Mouse (Mus musculus) layer of hippocampus, adult 9-11 months (tissue): Measurements from ENCODE around the gene Sost.

Experiments used
- DNase-seq: peaks from one replicate; pipeline ENCODE4 v3.0.0; 2022

The Sost gene

DNA sequence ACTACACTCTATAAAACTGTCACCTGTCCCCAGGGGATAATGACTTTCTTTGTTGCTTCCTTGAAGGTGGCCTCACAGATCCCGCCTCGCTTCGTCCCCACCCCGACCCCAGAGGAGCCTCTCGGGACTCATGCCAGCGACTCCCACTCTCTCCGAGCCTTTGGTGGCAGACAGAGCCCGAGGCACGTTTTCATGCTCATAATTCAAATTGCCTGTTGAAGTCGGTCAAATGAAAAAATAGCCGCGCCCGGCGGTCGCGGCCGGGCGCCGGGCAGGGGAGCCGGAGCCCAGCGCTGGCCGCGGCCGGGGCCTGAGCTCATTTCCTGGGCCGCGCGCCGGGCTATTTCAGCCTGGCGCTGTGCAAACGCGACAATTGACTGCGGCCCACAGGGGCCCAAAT lies 29.7 kb downstream of the Sost start:
- DNase-seq: no peak

GRCm38 (mm10) chr11:101936421-101936820 lies 30.4 kb downstream of the Sost start:
- DNase-seq: no peak

GRCm38 (mm10) chr11:101935743-101936142 lies 31.1 kb downstream of the Sost start:
- DNase-seq: no peak

GRCm38 (mm10) chr11:101931978-101932377 lies 34.8 kb downstream of the Sost start:
- DNase-seq: no peak

DNA sequence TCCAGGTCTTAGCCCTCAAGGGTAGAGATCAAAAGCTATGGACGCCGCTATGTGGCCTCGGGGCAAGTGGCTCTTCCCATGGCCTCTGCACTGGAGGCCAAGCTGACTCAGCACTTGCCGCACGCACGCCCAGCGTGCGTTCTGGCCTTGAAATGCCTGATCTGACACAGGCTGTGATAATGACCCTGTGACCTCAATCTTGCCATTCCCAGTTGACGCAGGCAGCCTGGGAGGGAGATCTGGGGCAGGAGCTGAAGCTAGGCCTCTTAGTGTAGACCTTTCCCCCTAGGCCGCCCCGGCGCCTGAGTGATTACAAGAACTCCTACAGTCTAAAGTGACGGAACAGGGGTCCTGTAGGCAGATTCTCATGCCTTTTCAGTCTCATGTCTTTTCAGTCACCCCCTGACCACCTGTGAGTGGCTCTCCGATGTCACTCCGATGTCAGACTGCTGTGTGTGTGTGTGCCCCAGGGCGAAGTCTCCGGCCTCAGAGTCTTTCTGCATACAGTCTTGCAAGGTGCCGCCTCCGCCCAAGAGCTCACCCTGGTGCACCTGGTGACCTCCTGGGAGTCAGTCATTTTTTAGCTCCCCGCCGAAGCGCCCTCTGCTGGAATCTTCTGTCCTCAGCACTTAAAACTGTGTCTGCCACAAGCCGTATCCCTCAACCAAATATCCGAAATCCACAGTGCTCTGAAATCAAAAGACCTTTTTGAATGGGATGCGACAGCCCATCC lies 38.6 kb downstream of the Sost start:
- DNase-seq: no peak

GRCm38 (mm10) chr11:101926951-101927589 lies 39.7 kb downstream of the Sost start:
- no peak for DNase-seq

DNA sequence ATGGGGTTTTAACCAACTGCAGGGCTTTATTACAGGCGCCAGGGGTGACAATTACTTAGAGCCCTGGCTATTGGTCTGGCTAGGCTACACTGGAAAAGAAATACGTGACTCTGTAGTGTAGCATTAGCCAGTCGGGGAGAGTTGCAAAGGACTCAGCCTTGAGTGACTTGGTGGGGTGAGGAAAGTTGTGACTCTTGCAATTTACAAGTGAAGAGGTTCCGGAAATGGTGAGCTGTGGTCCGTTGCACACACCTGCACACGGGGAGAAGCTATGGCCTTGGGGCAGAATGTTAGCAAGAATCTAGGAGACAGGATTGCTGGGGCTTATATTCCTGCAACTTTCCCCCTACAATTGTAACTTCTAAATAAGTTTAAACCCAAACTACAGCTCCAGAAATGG lies 41.2 kb downstream of the Sost start:
- DNase-seq: no peak

DNA sequence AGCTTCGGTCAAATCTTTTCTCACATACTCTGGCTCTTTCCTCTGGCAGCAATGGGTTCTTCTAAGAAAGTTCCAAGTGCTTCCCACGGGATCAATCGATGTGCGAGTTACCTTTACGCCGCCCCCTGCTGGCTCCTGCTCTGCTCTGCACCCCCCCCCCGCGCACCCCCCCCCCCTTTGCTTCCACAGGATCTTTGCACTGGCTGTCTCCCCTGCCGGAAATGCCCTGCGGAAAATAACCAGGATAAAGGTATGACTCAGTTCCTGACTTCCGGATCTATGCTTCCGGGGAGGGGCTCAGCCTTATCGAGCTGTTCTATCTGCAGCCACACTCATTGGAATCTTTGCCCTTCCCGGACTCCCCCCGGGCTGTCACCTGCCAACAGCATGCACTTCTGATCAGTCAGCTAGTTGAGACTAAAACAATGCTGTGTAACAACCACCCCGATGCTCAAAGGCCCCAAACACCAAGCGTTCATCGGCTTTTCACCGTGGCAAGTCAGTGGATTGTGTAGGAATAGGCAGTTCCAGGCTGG lies 42.3 kb downstream of the Sost start:
- DNase-seq: no peak

DNA sequence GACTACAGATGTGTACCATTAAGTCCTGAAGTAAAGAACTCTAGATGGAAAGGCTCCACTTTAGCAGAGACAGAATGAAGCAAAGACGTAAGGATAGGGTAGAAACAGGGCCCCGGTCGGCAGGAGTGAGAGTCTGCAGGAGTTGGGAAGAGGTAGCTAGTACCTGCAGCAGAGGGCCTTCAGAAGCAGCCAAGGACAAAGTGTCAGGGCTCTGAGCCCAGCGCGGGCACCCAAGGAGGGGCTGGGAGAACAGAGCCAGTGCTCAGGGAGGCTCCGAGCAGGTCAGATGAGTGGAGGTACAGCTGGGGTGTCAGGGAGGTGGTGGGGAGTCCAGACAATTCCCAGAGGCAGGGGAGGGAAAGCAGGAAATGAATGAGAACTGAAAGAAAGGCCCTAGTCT lies 42.8 kb downstream of the Sost start:
- DNase-seq: no peak

- no peak for DNase-seq
These were observed 45.4 kb downstream of the Sost start for GRCm38 (mm10) chr11:101921361-101921952.

- DNase-seq: peak; percentile 55
These were observed 47.2 kb downstream of the Sost start for GRCm38 (mm10) chr11:101919660-101920059.

DNA sequence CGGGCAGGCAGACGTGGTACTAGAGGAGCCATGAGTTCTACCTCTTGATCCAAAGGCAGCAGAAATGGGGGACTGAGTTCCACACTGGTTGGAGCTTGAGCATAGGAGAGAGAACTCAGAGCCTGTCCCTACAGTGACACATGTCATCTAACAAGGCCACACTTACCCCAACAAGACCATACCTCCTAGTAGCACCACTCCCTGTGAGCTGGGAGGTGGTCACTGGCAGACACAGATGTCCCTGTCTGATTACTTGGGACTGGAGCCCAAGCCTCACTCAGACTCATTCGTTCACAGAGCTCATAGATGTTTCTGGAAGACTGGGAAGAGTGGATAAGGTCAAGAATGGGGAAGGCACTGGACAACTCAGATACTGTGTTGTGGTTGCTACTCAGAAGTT lies 48.2 kb downstream of the Sost start:
- DNase-seq: no peak

- DNase-seq: no peak
These were observed 50.0 kb downstream of the Sost start for GRCm38 (mm10) chr11:101916772-101917171.

GRCm38 (mm10) chr11:101913591-101913990 lies 53.2 kb downstream of the Sost start:
- DNase-seq: no peak
